Mouse (Mus musculus) lung, embryonic 15.5 days (tissue): ENCODE data around the gene Coq5. TPM values are rescaled to one million over a fixed set of nuclear protein-coding genes. Genes with fewer than 3 reads are reported as not detected.
"Not testable (repeated sequence)": the region's sequence is repeated elsewhere in the genome, so short reads cannot be mapped to it uniquely, and the experiment has no call there.

Source experiments
- ATAC-seq: fragments of 200-750 bp; cut with Nextera tagmentation; 2 replicates; pipeline ENCODE4 v1.8.0; 2017; ENCODE audit warnings: moderate number of reproducible peaks, borderline replicate concordance; ENCODE audit not compliant: low FRiP score, low TSS enrichment; ENCODE audit errors: extremely low read depth
- H3K27ac ChIP-seq: fragments of 300-500 bp; sonication (generic); 2 replicates; pipeline ENCODE4 v1.5.1; 2015; ENCODE audit warnings: moderate library complexity, mild to moderate bottlenecking, inconsistent platforms
- H3K27me3 ChIP-seq: fragments of 300-500 bp; sonication (generic); 2 replicates; pipeline ENCODE4 v1.6.1; 2015; ENCODE audit warnings: inconsistent platforms
- H3K36me3 ChIP-seq: fragments of 300-500 bp; sonication (generic); 2 replicates; pipeline ENCODE4 v1.6.1; 2015; ENCODE audit warnings: inconsistent platforms
- H3K4me1 ChIP-seq: fragments of 300-500 bp; sonication (generic); 2 replicates; pipeline ENCODE4 v1.6.1; 2015; ENCODE audit warnings: inconsistent platforms
- H3K4me2 ChIP-seq: fragments of 300-500 bp; sonication (generic); 2 replicates; pipeline ENCODE4 v1.6.1; 2015; ENCODE audit warnings: inconsistent platforms, mild to moderate bottlenecking, moderate library complexity
- H3K4me3 ChIP-seq: fragments of 300-500 bp; sonication (generic); 2 replicates; pipeline ENCODE4 v1.5.1; 2015; ENCODE audit warnings: mild to moderate bottlenecking, inconsistent platforms
- H3K9ac ChIP-seq: fragments of 300-500 bp; sonication (generic); 2 replicates; pipeline ENCODE4 v1.6.1; 2015; ENCODE audit warnings: inconsistent platforms
- H3K9me3 ChIP-seq: fragments of 300-500 bp; sonication (generic); 2 replicates; pipeline ENCODE4 v1.6.1; 2016; ENCODE audit warnings: inconsistent platforms
- WGBS: fragments of 180-500 bp; shearing (Covaris S2); methylation state at CpG from one replicate; pipeline ENCODE4 v1.1.7; 2015; 5-methylcytosine and 5-hydroxymethylcytosine counted together
- polyA plus RNA-seq: library from polyadenylated mRNA; unstranded; fragments of >200 nt; fragmentation: Nextera tagmentation; extraction: Ambion mirVana; gene quantifications from 2 replicates; pipeline ENCODE4 v1.2.1, GENCODE M21; 2015

Coq5 gene
- polyA plus RNA-seq, 1 experiment from 2014 or later: 40.4 TPM

DNA sequence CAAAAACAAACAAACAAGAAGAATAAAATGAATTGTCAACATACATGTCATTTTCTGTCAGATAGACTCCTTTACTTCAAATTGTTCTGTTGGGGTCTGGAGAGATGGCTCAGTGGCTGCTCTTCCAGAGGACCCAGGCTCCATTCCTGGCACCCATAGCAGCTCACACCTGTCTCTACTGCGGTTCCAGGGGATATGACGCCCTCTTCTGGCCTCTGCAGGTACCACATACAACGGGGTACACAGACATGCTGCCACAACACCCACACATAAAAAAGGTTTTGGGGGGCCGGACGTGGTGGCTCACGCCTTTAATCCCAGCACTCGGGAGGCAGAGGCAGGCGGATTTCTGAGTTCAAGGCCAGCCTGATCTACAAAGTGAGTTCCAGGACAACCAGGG lies 14.7 kb downstream of the Coq5 start:
- Histone ChIP-seq H3K4me1 (peaks cover 14% of the 10 kb centered on the region), H3K27ac (no peak overlapping the region), H3K36me3 (peaks cover 64% of the 10 kb centered on the region), H3K4me2 (no peak overlapping the region), H3K27me3 (no peaks in the 10 kb centered on the region), H3K4me3 (no peak overlapping the region), H3K9me3 (no peaks in the 10 kb centered on the region), H3K9ac (no peak overlapping the region)
- no peak for ATAC-seq
- WGBS: 92% methylated on average over 8 of the region's 8 CpGs

DNA sequence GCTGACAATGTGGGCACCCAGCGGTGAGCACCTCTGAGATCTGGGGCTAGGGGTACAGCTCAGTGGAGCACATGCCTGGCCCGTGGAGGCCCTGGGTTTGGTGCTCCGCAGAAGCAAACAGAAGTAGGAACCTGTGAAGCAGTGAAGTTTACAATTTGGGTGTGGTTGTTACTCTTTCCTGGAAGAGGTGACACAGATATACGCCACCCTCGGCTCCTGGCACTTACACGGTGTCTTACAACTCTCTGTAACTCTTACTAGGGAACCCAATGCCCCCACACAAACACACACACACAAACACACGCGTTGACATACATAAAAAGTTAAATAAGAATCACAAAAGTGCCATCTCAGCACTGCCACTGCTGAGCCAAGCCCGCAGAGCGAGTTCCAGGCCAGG lies 16.9 kb downstream of the Coq5 start:
- Histone ChIP-seq H3K27ac (no peak overlapping the region), H3K9me3 (no peaks in the 10 kb centered on the region), H3K36me3 (peaks cover 53% of the 10 kb centered on the region), H3K4me3 (no peak overlapping the region), H3K9ac (no peak overlapping the region), H3K4me1 (peaks cover 20% of the 10 kb centered on the region), H3K27me3 (no peaks in the 10 kb centered on the region), H3K4me2 (no peak overlapping the region)
- ATAC-seq: no peak
- 65% methylated on average over 10 of the region's 10 CpGs for WGBS

DNA sequence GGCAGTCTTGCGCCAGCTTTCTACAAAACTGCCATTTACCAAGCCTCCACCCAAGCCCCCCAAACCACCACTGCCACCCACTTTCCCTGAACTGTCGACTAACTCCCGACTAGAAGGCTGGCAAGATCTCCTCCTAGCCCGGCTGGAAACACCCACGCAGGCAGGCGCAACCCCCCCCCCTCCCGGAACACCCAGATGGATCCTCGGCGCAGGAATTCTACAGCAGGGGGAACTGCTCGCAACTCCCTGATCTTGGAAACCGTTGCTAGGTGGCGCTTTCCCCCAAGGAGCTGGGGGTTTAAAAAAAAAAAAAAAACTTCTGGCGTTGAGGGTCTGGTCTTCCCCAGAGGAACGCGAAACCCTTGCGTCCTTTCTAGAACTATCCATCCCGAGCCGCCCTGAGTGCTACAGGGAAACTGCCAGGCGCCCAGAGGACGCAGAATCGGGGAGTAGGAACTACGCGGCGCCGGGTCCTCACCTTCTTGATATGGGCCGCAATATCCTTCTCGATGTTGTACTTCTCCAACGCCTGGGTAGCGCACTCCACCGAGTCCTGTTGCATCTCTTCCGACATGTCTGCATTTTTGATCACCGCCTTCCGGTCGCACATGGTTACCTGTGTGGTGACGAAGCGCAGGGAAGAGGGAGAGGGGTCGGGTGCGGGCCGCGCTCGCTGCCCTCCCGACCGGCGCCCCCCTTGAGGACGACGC lies 20.7 kb downstream of the Coq5 start:
- Histone ChIP-seq H3K27me3 (no peaks in the 10 kb centered on the region), H3K27ac (peak overlapping the region; percentile 96), H3K9ac (peak overlapping the region; percentile 95), H3K36me3 (peaks cover 37% of the 10 kb centered on the region), H3K9me3 (no peaks in the 10 kb centered on the region), H3K4me2 (peak overlapping the region; percentile 60), H3K4me1 (peaks cover 28% of the 10 kb centered on the region), H3K4me3 (peak overlapping the region; percentile 93)
- WGBS: under 1% methylated on average over 46 of the region's 46 CpGs
- ATAC-seq: peak; percentile 0

DNA sequence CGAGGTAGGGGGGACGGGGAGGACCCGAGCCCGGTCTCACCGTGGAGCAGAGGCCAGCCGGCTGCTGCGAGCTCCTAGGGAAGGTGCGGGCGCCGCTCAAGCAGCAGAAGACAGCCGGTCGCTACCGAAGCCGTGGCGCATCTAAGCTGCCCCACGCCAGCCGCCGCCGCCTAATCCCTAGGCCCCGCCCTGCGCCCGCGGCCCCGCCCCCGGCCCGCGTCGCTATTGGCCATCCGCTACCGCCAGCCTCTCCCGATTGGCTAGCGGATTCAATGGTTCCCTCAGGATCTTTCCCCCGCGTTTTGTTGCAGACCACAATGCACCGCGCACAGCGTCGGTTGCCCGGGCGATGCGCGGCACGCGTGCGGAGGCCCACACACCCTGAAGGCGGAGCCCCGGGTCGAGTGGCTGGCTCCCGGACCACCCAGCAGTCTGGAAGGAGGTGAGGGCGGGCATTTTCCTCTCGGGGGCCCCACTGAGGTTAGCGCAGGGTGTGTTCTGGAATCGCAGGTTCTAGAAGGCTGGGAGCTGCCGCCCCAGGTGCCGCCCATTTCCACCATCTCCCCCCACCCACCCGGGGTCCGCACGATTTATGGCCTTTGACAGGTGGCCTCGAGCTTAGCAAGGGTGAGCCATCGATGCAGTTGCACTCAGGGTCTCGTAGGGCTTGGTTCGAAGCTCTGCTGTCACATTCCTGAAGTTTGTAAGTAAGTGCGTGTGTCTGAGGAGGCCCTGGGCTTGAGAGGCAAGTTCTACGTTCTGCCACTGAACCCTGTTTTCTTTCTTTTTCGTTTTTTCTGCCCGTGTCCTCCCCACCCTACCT lies 21.5 kb downstream of the Coq5 start, which contains the start of gene Dynll1:
TSS of gene Dynll1 (minus strand) at position 208 of the 823 bp plus-strand sequence.
- Histone ChIP-seq H3K36me3 (peaks cover 30% of the 10 kb centered on the region), H3K9ac (peak within 1 kb of the TSS; percentile 95), H3K4me1 (peaks cover 28% of the 10 kb centered on the region), H3K27me3 (no peaks in the 10 kb centered on the region), H3K4me2 (peak within 1 kb of the TSS; percentile 83), H3K9me3 (no peaks in the 10 kb centered on the region), H3K27ac (peak within 1 kb of the TSS; percentile 96), H3K4me3 (peak within 1 kb of the TSS; percentile 93)
- WGBS: under 1% methylated on average over 65 of the region's 66 CpGs
- peak; percentile 97 for ATAC-seq

DNA sequence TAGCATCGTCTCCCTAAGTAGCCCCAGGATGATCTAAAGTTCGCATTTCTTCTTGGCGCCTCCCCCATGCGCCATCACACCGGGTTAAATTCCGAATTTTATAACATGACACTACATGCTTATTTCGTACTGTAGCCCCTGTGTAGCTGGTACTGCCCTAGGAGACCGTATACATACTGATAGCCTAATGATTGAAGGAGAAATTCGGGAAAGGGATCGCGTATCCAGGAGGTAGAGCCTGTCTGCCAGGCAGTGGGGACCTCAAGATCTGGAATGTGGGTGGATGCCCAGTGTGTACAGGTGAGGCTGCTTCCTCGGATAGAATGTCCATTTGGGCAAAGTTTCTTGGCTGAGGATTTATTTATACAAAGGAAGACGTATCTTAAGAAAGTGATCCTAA lies 22.1 kb downstream of the Coq5 start:
- Histone ChIP-seq H3K9ac (peak overlapping the region; percentile 52), H3K4me2 (peak overlapping the region; percentile 83), H3K4me1 (peaks cover 28% of the 10 kb centered on the region), H3K27me3 (no peaks in the 10 kb centered on the region), H3K9me3 (no peaks in the 10 kb centered on the region), H3K27ac (peak overlapping the region; percentile 67), H3K36me3 (peaks cover 24% of the 10 kb centered on the region), H3K4me3 (peak overlapping the region; percentile 93)
- WGBS: 16% methylated on average over 13 of the region's 13 CpGs
- no peak for ATAC-seq

DNA sequence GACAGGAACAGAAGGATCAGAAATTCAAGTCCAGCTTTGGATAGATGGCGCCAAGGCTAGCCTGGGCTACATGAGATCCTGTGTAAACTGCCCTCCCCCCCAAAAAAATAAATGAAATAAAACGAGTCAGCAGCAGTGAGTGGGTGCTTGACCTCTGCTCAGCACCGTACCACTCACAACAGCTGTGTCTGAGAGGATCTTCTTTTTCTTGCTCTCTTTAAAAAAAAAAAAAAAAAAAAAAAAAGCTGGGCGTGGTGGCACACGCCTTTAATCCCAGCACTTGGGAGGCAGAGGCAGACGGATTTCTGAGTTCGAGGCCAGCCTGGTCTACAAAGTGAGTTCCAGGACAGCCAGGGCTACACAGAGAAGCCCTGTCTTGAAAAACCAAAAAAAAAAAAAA lies 22.7 kb downstream of the Coq5 start:
- not testable (repeated sequence) for H3K9me3 ChIP-seq, H3K27me3 ChIP-seq, H3K9ac ChIP-seq, H3K27ac ChIP-seq, ATAC-seq
- peak overlapping the region; percentile 93; the same call in 1 of the 2 replicates for H3K4me3 ChIP-seq
- H3K36me3 ChIP-seq: peaks cover 18% of the 10 kb centered on the region
- H3K4me2 ChIP-seq: peak overlapping the region; percentile 83
- 76% methylated on average over 6 of the region's 7 CpGs for WGBS
- peaks cover 28% of the 10 kb centered on the region for H3K4me1 ChIP-seq

DNA sequence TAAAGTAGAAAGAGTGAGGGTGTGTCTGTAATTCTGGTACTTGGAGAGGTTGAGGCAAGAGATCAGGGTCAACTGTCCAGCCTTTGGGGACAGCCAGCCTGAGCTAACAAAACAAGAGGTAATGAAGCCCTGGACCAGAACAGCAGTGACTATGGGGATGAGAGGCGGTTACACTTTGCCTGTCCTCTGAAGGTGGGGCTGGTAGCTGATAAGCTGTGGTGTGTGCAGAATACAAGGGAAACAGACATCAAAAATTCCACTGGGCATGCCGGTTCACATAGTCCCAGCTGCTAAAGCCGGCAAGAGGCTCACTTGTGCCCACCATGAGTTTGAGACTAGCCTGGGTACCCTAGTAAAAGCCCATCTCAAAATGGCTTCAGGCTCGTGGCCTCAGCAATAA lies 32.9 kb downstream of the Coq5 start:
- H3K9me3 ChIP-seq: no peaks in the 10 kb centered on the region
- ATAC-seq: no peak
- H3K4me1 ChIP-seq: peaks cover 26% of the 10 kb centered on the region
- no peak overlapping the region for H3K27ac ChIP-seq
- H3K27me3 ChIP-seq: no peaks in the 10 kb centered on the region
- no peaks in the 10 kb centered on the region for H3K36me3 ChIP-seq
- no peak overlapping the region for H3K4me3 ChIP-seq
- 77% methylated on average over 4 of the region's 4 CpGs for WGBS
- no peak overlapping the region for H3K4me2 ChIP-seq
- no peak overlapping the region for H3K9ac ChIP-seq

DNA sequence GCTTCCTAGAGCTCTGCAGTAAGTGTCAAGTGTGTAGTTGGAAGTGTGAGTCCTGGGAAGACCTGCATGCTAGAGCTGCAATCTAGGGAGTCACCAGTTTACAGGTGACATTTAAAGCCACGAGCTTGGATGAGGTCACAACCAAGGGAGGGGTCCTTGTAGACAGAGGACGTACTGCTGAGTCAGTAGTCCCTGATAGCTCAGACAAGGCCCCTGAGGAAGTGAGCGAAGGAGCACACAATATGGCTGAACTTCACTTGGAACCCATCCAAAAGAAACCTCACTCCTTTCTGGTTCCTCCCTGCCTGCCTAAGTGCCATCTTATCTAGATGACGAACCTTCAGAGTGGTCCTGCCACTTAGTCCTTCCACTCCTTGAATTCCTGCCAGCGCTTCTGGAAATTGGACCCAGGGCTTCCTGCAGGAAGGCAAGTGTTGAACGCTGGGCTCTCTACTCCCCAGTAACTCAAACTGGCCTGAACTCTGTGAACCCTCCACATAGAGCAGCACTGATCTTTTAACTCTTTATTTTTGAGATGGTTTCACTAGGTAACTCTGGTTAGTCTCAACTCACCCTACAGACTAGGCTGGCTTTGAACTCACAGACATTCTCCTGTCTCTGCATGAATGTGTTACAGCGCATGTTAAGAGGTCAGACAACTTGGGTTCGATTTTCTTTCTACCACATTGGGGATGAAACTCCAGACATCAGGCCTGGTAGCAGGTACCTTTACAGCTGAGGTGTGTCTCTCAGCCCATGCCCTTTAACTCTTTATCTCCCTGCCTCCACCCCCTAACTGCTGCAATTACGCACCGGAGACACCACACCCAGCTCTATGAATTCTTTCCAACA lies 33.6 kb downstream of the Coq5 start:
- peak; percentile 36; the same call in 1 of the 2 replicates for ATAC-seq
- no peaks in the 10 kb centered on the region for H3K27me3 ChIP-seq
- 48% methylated on average over 10 of the region's 10 CpGs for WGBS
- no peak overlapping the region for H3K4me3 ChIP-seq
- no peak overlapping the region for H3K9ac ChIP-seq
- H3K4me2 ChIP-seq: no peak overlapping the region
- H3K4me1 ChIP-seq: peaks cover 33% of the 10 kb centered on the region
- no peaks in the 10 kb centered on the region for H3K9me3 ChIP-seq
- no peak overlapping the region for H3K27ac ChIP-seq
- H3K36me3 ChIP-seq: no peaks in the 10 kb centered on the region

DNA sequence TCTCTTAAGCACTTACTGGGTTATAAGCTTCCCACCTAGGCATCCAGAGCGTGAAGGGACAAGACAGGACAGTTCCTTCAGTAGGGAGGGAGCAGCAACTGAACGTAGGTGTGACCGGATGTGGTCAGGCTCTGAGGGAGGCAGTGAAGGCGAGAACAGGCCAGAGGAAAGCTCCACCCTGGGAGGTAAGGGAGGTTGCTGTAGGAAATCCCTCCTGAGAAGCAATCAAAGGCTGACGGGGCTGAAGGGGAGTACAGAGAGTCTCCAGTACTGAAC lies 34.1 kb downstream of the Coq5 start:
- Histone ChIP-seq H3K4me2 (no peak overlapping the region), H3K36me3 (no peaks in the 10 kb centered on the region), H3K9ac (no peak overlapping the region), H3K4me1 (peaks cover 39% of the 10 kb centered on the region), H3K27me3 (no peaks in the 10 kb centered on the region), H3K4me3 (no peak overlapping the region), H3K9me3 (no peaks in the 10 kb centered on the region), H3K27ac (no peak overlapping the region)
- no peak for ATAC-seq
- WGBS: 42% methylated on average over 5 of the region's 5 CpGs

DNA sequence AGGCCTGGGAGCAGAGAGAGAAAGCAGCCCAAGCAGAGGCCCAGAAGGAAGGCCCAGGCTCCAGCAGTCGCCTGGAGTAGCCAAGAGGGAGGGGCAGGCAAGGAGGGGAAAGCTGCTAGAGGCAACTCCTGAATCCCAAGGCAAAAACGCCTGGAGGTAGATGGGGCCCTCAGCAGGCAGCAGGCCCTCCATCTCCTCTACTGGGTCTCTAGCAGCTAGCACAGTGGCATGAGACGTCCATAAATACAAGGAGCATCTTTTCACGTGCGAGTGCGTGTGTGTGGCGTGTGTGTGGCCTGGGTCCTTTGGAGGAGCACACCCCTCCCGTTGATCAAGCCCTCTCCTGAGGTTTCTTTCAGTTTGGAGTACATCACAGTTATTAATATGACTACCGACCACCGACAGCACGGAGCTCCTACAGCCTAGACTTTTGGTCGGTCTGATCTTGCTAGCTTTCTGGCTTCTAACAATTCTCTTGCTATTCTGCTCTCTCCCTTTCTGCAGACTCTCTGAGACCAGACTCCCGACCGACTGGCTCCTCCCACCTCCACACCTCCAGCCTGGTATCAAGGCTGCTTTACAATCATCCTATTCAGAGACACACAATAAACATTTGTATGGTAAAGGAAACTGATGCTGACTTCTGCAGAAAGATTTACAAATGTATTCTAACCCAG lies 37.6 kb downstream of the Coq5 start:
- H3K4me1 ChIP-seq: peaks cover 46% of the 10 kb centered on the region
- no peaks in the 10 kb centered on the region for H3K36me3 ChIP-seq
- H3K4me2 ChIP-seq: peak overlapping the region; percentile 21; the same call in 1 of the 2 replicates
- WGBS: 13% methylated on average over 14 of the region's 14 CpGs
- no peak overlapping the region for H3K9ac ChIP-seq
- no peaks in the 10 kb centered on the region for H3K9me3 ChIP-seq
- H3K4me3 ChIP-seq: no peak overlapping the region
- no peak for ATAC-seq
- H3K27me3 ChIP-seq: no peaks in the 10 kb centered on the region
- peak overlapping the region; percentile 38; the same call in 1 of the 2 replicates for H3K27ac ChIP-seq

DNA sequence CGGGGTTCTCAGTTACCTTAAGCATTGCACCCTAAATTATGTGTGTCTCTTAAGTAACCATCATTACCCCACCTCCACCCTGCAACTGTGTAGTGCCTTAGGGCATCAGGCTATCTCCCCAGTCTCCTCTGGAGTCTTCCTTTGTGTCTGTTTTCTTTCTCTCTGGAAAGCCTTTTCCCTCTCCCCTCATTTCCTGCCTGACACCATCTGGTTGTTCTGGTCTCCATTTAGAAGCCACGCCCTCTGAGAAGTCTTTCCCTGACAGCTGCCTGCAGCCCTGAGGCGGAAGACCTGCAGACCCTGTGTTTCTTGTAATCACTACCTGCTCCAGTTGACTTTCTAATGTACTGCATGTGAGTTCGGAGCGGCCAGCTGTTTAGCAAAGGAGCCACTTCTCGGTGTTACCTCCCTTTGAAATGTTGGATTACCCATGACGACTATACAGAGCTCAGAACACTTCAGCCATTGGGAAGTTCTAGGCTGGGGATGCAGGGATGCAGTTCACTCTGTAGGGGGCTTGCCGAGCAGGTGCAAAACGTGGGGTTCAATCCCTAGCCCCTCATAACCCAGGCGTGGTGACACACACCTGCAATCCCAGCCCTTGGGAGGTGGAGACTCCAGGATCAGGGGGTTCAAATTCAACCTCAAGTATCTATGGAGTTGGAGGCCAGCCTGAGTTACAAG lies 38.3 kb downstream of the Coq5 start:
- no peaks in the 10 kb centered on the region for H3K36me3 ChIP-seq
- no peak overlapping the region for H3K4me3 ChIP-seq
- no peaks in the 10 kb centered on the region for H3K9me3 ChIP-seq
- peak overlapping the region; percentile 38; the same call in 1 of the 2 replicates for H3K27ac ChIP-seq
- H3K9ac ChIP-seq: no peak overlapping the region
- H3K27me3 ChIP-seq: no peaks in the 10 kb centered on the region
- H3K4me1 ChIP-seq: peaks cover 40% of the 10 kb centered on the region
- WGBS: 8% methylated on average over 10 of the region's 10 CpGs
- ATAC-seq: 0 out of 2 replicates have a peak, but pooled peaks have one; percentile 11
- H3K4me2 ChIP-seq: peak overlapping the region; percentile 2; the same call in 1 of the 2 replicates
